Mouse (Mus musculus) left cerebral cortex, adult 8-10 months (tissue): Measurements from ENCODE around the gene Slc12a5. TPM values are rescaled to one million over a fixed set of nuclear protein-coding genes. Genes with fewer than 3 reads are reported as not detected.

Source experiments
- DNase-seq, 2 experiments: peaks; one replicate each; pipeline ENCODE4 v3.0.0; 2022; ENCODE audit warnings: low spot score in 2 of 2
- total RNA-seq, 4 experiments: library from RNA; stranded (reverse); gene quantifications; 2 replicates each; pipeline ENCODE4 v1.2.4; 2022

Slc12a5 gene
- 100 to 1,000 TPM; 509 to 530 (median 524) TPM for total RNA-seq

GRCm38 (mm10) chr2:164960716-164961441, at the start of gene Slc12a5:
Gene Slc12a5, plus strand, starts transcription at chr2:164960802.
- no peak for DNase-seq

- DNase-seq: peak; percentile 89 to 93
These were observed 49.2 kb upstream of the Slc12a5 start, which contains the start of gene Zfp335 for GRCm38 (mm10) chr2:164911086-164912048. Gene Zfp335, minus strand, starts transcription at chr2:164911757.

- peak in 1 of 2 experiments; percentile 78 for DNase-seq
These were observed 48.5 kb upstream of the Slc12a5 start for GRCm38 (mm10) chr2:164912151-164912550.

- no peak for DNase-seq
These were observed 47.7 kb upstream of the Slc12a5 start for GRCm38 (mm10) chr2:164912749-164913427.

GRCm38 (mm10) chr2:164913428-164913786, 47.2 kb upstream of the Slc12a5 start:
- DNase-seq: no peak

GRCm38 (mm10) chr2:164916820-164917219, 43.8 kb upstream of the Slc12a5 start:
- DNase-seq: no peak

- DNase-seq: no peak
These were observed 43.2 kb upstream of the Slc12a5 start for GRCm38 (mm10) chr2:164917371-164917770.

- DNase-seq: no peak
These were observed 42.3 kb upstream of the Slc12a5 start for GRCm38 (mm10) chr2:164918325-164918724.

GRCm38 (mm10) chr2:164921984-164922383, 38.6 kb upstream of the Slc12a5 start:
- no peak for DNase-seq

GRCm38 (mm10) chr2:164923291-164923690, 37.3 kb upstream of the Slc12a5 start:
- no peak for DNase-seq

GRCm38 (mm10) chr2:164924100-164924857, 36.3 kb upstream of the Slc12a5 start:
- peak; percentile 86 for DNase-seq

GRCm38 (mm10) chr2:164930706-164931581, 29.7 kb upstream of the Slc12a5 start:
- no peak for DNase-seq

- no peak for DNase-seq
These were observed 27.1 kb upstream of the Slc12a5 start for GRCm38 (mm10) chr2:164933534-164933933.

GRCm38 (mm10) chr2:164935991-164936390, 24.6 kb upstream of the Slc12a5 start:
- no peak for DNase-seq

- DNase-seq: peak; percentile 54 to 72
These were observed 22.2 kb upstream of the Slc12a5 start for GRCm38 (mm10) chr2:164938146-164939091.

- no peak for DNase-seq
These were observed 21.5 kb upstream of the Slc12a5 start for GRCm38 (mm10) chr2:164939106-164939505.

- no peak for DNase-seq
These were observed 20.3 kb upstream of the Slc12a5 start, which contains the start of gene Mmp9 for GRCm38 (mm10) chr2:164940140-164940830. Gene Mmp9, plus strand, starts transcription at chr2:164940780.

GRCm38 (mm10) chr2:164942692-164943290, 17.8 kb upstream of the Slc12a5 start:
- DNase-seq: no peak
